Mouse (Mus musculus) hindbrain, embryonic 11.5 days (tissue): ENCODE measurements around the gene Gtse1. TPM values are rescaled to one million over a fixed set of nuclear protein-coding genes. Genes with fewer than 3 reads are reported as not detected.
A peak's percentile ranks its signal among the peaks of the same experiment; 100 is the strongest.
"Not testable (repeated sequence)": the region's sequence is repeated elsewhere in the genome, so short reads cannot be mapped to it uniquely, and the experiment has no call there.

Experiments used
- ATAC-seq: fragments of 200-750 bp; cut with Nextera tagmentation; 2 replicates; pipeline ENCODE4 v1.8.0; 2017; ENCODE audit warnings: mild to moderate bottlenecking, moderate TSS enrichment, moderate library complexity; ENCODE audit not compliant: low FRiP score
- DNase-seq: peaks from one replicate; pipeline ENCODE4 v3.0.0-alpha.2; 2015; ENCODE audit warnings: low spot score
- H3K27ac ChIP-seq: fragments of 300-500 bp; sonication (generic); 2 replicates; pipeline ENCODE4 v1.5.1; 2014; ENCODE audit warnings: mild to moderate bottlenecking, low read depth, low read length
- H3K27me3 ChIP-seq: fragments of 300-500 bp; sonication (generic); 2 replicates; pipeline ENCODE4 v1.6.1; 2014; ENCODE audit warnings: mild to moderate bottlenecking, low read length, moderate library complexity, mixed read lengths; ENCODE audit not compliant: control insufficient read depth, insufficient read depth
- H3K36me3 ChIP-seq: fragments of 300-500 bp; sonication (generic); 2 replicates; pipeline ENCODE4 v1.6.1; 2014; ENCODE audit warnings: mild to moderate bottlenecking, low read length, moderate library complexity, mixed read lengths; ENCODE audit not compliant: control insufficient read depth, insufficient read depth
- H3K4me1 ChIP-seq: fragments of 300-500 bp; sonication (generic); replicated peaks from 2 replicates; pipeline ENCODE4 v1.6.1; 2014; ENCODE audit warnings: low read length, mixed read lengths; ENCODE audit not compliant: control insufficient read depth, insufficient read depth
- H3K4me2 ChIP-seq: fragments of 300-500 bp; sonication (generic); replicated peaks from 2 replicates; pipeline ENCODE4 v1.6.1; 2014; ENCODE audit warnings: mild to moderate bottlenecking, low read depth, low read length
- H3K4me3 ChIP-seq: fragments of 300-500 bp; sonication (generic); 2 replicates; pipeline ENCODE4 v1.5.1; 2014; ENCODE audit warnings: low read depth, low read length
- H3K9ac ChIP-seq: fragments of 300-500 bp; sonication (generic); 2 replicates; pipeline ENCODE4 v1.6.1; 2014; ENCODE audit warnings: low read depth, low read length
- H3K9me3 ChIP-seq: fragments of 300-500 bp; sonication (generic); 2 replicates; pipeline ENCODE4 v1.6.1; 2016; ENCODE audit warnings: low read length; ENCODE audit not compliant: control insufficient read depth
- WGBS: fragments of 180-500 bp; shearing (Covaris S2); extraction: QIAGEN DNeasy Blood & Tissue Kit; methylation state at CpG from one replicate; pipeline ENCODE4 v1.1.7; 2014; 5-methylcytosine and 5-hydroxymethylcytosine counted together
- polyA plus RNA-seq: library from polyadenylated mRNA; unstranded; fragments of >200 nt; fragmentation: Nextera tagmentation; extraction: Ambion mirVana; gene quantifications from 2 replicates; pipeline ENCODE4 v1.2.1, GENCODE M21; 2014

The Gtse1 gene
- polyA plus RNA-seq, 1 experiment from 2014 or later: 26.8 TPM

DNA sequence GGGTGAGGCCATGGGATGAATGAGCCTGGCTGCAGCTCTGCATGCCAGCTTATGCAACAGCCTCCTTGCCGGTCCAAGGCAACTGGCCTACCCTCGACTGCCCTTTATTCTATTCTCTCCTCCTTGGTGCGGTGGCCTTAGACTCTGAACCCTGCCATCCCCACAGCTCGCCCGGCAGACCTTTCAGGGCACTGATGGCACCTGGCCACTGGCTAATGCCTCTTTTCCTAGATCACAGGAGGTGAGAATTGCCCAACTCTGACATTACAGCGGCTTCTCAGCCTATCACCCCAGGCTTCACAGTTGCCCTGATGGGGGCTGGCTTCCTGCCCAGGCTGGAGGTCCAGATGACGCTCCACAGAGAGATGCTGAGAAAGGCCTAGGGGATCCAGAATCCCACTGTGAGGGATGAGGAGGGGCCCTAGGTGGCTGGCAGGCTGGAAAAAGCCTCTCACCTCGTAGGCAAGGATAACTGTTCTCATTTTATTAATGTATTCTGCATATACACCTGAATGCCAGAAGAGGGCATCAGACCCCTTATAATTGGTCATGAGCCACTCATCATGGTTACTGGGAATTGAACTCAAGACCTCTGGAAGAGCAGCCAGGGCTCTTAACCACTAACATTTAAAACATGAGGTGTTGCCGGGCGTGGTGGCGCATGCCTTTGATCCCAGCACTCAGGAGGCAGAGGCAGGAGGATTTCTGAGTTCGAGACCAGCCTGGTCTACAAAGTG is 7.7 kb upstream of the Gtse1 start:
- Histone ChIP-seq H3K9ac (no peak overlapping the region), H3K36me3 (no peaks in the 10 kb centered on the region), H3K9me3 (no peaks in the 10 kb centered on the region), H3K27ac (no peak overlapping the region), H3K4me3 (no peak overlapping the region), H3K4me1 (no peaks in the 10 kb centered on the region), H3K4me2 (no peak overlapping the region), H3K27me3 (no peaks in the 10 kb centered on the region)
- ATAC-seq (no peak), DNase-seq (no peak)
- 79% methylated on average over 12 of the region's 12 CpGs for WGBS

- H3K4me2 ChIP-seq: peak overlapping the region; percentile 81
- DNase-seq (no peak), ATAC-seq (peak; percentile 37; the same call in 1 of the 2 replicates)
- no peaks in the 10 kb centered on the region for H3K27me3 ChIP-seq
- H3K27ac ChIP-seq: peak overlapping the region; percentile 53; the same call in 1 of the 2 replicates
- WGBS: 13% methylated on average over 15 of the region's 15 CpGs
- H3K36me3 ChIP-seq: 0 out of 2 replicates have a peak, but pooled peaks cover 2% of the 10 kb centered on the region
- H3K9me3 ChIP-seq: no peaks in the 10 kb centered on the region
- peaks cover 9% of the 10 kb centered on the region for H3K4me1 ChIP-seq
- peak overlapping the region; percentile 58 for H3K4me3 ChIP-seq
- H3K9ac ChIP-seq: peak overlapping the region; percentile 89
Observed at GRCm38 (mm10) chr15:85858980-85859489, 510 bp upstream of the Gtse1 start.

DNA sequence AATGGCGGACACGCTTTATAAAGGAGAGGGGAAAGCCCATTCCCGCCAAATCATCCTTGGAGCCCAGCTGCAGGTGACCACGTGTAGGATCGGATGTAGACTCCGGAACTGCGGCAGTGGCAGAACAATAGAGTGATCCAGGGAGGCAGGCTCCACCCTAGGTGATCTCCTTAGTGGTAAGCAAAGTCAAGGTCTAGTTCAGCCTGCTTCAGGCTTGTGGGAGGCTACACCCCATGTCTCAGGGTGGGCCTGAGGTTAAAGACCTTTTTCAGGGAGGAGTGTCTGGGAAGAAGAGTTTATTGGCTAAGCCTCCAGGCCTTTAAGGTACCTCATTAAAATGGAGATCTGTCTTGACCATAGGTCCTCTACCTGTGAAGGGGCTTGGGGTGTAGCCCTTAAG is 6.4 kb downstream of the Gtse1 start:
- H3K27me3 ChIP-seq, H3K27ac ChIP-seq, H3K36me3 ChIP-seq, H3K9ac ChIP-seq, ATAC-seq, H3K9me3 ChIP-seq, H3K4me2 ChIP-seq, H3K4me3 ChIP-seq, DNase-seq, H3K4me1 ChIP-seq: not testable (repeated sequence)
- 93% methylated on average over 7 of the region's 7 CpGs for WGBS

DNA sequence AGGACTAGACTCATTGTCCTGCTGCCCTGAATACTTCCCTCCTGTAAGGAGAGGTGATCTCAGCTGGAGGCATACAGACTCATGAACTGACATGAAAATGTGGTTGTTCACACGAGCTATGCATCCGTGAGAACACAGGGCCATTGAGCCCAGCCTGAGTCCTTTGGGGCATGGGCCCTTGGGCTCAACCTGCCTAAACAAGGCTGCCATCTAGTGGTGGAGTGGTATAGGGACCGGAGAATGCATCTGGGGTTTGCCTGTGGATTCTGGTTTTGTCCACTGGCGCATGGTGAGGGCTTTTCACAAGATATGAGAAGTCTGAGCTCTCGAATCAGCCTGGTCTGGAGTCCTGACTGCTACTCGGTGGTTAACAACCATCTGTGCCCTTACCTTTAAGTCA is 8.2 kb downstream of the Gtse1 start:
- 58% methylated on average over 6 of the region's 6 CpGs for whole genome bisulfite sequencing
- Histone ChIP-seq H3K36me3 (0 out of 2 replicates have a peak, but pooled peaks cover 9% of the 10 kb centered on the region), H3K27me3 (no peaks in the 10 kb centered on the region), H3K4me1 (no peaks in the 10 kb centered on the region), H3K4me2 (no peak overlapping the region), H3K9ac (no peak overlapping the region), H3K27ac (no peak overlapping the region), H3K9me3 (no peaks in the 10 kb centered on the region), H3K4me3 (no peak overlapping the region)
- ATAC-seq: no peak
- DNase-seq: peak; percentile 80

DNA sequence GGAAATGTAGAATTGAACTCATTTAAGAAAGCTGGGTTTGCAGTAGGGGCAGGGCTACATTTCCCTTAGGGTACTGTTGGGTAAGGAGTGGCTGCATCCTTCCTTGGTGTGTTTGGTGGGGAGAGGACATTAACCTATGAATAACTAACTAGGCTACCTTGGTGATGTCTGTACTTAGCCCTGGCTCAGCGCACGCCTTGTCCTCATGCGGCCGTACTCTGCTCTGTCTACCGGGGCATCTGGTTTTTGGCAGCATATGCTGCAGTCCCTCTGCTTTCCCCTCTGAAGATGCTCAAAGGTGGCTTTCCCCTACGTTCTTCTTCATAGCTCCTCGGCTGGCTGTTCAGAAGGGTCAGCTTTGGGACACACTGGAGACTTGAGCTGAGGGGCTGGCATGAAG is 17.8 kb downstream of the Gtse1 start:
- Histone ChIP-seq H3K4me2 (no peak overlapping the region), H3K4me3 (no peak overlapping the region), H3K9ac (no peak overlapping the region), H3K27ac (no peak overlapping the region), H3K9me3 (no peaks in the 10 kb centered on the region), H3K27me3 (no peaks in the 10 kb centered on the region; the same call in 1 of the 2 replicates), H3K36me3 (0 out of 2 replicates have a peak, but pooled peaks cover 10% of the 10 kb centered on the region), H3K4me1 (no peaks in the 10 kb centered on the region)
- ATAC-seq: no peak
- 94% methylated on average over 7 of the region's 7 CpGs for WGBS
- no peak for DNase-seq

DNA sequence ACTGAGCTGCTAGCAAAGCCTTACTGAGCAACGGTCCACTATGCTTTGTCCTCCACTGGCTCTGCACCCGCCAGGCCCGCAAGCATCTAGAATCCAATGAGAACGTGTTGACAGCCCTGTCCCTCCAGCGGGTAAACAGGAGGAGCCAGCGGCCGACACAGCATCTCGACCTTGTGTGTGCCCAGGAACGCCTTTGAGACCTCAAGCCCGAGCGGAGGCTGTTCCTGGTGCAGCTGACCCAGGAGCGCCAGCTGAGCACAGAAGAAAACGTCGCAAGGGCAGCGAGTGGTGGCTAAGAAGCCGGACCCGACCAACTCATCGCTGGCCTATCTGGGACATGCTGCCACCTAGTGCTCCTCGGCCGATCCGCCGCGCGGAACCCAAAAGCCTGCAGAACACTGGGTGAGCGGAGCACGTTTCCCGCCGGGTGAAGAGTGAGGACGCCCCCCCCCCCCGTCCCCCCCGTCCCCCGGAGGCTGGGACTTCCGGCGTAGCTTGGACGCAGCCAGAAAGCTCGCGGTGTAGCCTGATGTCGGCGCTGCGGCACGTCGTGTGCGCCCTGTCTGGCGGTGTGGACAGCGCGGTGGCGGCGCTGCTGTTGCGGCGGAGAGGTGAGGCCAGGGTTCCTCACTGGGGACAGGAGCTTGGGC is 19.4 kb downstream of the Gtse1 start, which contains the start of gene Trmu:
Gene Trmu, plus strand, starts transcription at position 465 of the 650 bp plus-strand sequence.
- DNase-seq: peak; percentile 93
- H3K27me3 ChIP-seq: no peaks in the 10 kb centered on the region; the same call in 1 of the 2 replicates
- peak within 1 kb of the TSS; percentile 88 for H3K4me2 ChIP-seq
- ATAC-seq: peak; percentile 95
- H3K4me3 ChIP-seq: peak within 1 kb of the TSS; percentile 78
- H3K9ac ChIP-seq: peak within 1 kb of the TSS; percentile 84
- H3K36me3 ChIP-seq: 0 out of 2 replicates have a peak, but pooled peaks cover 7% of the 10 kb centered on the region
- no peaks in the 10 kb centered on the region for H3K9me3 ChIP-seq
- 2% methylated on average over 46 of the region's 50 CpGs for WGBS
- no peaks in the 10 kb centered on the region for H3K4me1 ChIP-seq
- peak within 1 kb of the TSS; percentile 64 for H3K27ac ChIP-seq

DNA sequence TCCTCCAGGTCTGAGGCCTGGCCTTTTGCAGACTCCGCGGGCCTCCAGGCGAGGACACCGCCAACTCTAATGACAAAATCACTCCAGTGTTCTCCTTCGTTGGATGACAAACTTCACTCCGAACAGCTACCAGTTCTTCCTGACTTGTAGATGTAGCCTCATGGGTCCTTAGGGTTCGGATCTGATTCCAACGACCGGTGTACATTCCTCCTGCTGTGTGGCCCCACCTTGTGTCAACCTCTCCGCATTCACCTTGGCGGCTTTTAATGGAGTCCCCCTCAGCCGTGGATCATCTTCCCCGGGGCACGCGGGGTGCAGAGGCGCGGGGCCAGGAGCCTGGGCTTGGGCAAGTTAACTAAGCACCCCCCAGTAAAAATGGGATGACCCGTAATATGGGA is 20.0 kb downstream of the Gtse1 start:
- 0 out of 2 replicates have a peak, but pooled peaks cover 7% of the 10 kb centered on the region for H3K36me3 ChIP-seq
- peak overlapping the region; percentile 84 for H3K9ac ChIP-seq
- no peaks in the 10 kb centered on the region for H3K9me3 ChIP-seq
- no peaks in the 10 kb centered on the region for H3K4me1 ChIP-seq
- H3K4me3 ChIP-seq: peak overlapping the region; percentile 78
- peak; percentile 36; the same call in 1 of the 2 replicates for ATAC-seq
- WGBS: 2% methylated on average over 18 of the region's 18 CpGs
- H3K27ac ChIP-seq: peak overlapping the region; percentile 60; the same call in 1 of the 2 replicates
- DNase-seq: no peak
- H3K4me2 ChIP-seq: peak overlapping the region; percentile 88
- H3K27me3 ChIP-seq: no peaks in the 10 kb centered on the region; the same call in 1 of the 2 replicates

DNA sequence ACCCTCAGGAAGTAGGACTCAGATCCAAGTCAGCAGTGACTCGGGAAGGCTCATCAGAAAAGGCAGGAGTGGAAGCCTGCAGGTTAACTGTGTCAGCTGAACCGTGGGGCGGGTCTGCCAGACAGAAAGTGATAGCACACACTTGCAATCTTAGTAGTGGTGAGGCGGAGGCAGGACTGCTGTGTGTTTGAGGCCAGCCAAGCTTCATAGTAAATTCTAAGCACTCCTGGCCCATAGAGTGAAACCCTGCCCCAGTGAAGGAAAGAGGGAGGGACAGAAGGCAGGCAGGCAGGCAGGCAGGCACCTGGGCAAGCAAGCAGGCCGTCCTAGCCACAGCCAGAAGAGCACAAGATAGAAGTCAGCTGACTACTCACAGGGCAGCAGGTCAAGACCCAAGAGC is 26.1 kb downstream of the Gtse1 start:
- Histone ChIP-seq H3K36me3 (no peaks in the 10 kb centered on the region), H3K4me3 (no peak overlapping the region), H3K9ac (no peak overlapping the region), H3K4me1 (no peaks in the 10 kb centered on the region), H3K27me3 (no peaks in the 10 kb centered on the region), H3K9me3 (no peaks in the 10 kb centered on the region), H3K4me2 (no peak overlapping the region), H3K27ac (no peak overlapping the region)
- no peak for DNase-seq
- no peak for ATAC-seq
- WGBS: 90% methylated on average over 5 of the region's 5 CpGs
